Mouse (Mus musculus): ENCODE data around the gene Agpat2.

Gene Agpat2

DNA sequence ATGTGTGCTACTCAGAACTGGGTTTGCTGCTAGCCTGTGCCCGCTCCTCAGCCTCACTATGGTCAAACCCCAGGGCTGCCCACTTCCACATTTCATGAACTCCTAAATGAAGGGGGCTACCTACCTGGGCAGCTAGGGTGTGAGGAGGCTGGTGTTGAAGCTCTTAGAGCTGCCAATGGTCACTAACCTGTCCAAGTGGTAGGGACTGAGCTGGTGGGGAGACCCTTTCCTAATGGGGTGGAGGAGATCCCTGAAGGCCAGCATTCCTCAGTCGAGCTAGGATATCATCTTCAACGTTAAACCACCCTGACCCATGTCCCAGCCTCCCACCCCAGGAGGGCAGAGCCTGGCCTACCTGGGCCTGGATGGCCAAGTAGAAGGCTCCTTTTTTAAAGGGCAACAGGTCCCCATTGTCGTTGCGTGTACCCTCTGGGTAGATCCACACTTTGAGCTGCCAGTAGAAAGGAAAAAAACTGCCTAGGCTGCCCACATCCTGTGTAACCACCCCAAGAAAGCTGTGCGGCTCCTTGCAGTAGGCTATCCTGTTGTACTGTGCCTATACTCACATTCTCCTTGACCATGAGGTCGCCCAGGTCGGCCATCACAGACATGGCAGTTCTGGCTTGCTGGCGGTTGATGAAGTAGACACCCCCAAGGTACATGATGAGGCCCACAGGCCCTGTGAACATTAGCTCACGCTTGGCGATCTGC is 8.3 kb downstream of the Agpat2 start:
- no peak for DNase-seq (ENCODE audit: low spot score in 2 of 2)

DNA sequence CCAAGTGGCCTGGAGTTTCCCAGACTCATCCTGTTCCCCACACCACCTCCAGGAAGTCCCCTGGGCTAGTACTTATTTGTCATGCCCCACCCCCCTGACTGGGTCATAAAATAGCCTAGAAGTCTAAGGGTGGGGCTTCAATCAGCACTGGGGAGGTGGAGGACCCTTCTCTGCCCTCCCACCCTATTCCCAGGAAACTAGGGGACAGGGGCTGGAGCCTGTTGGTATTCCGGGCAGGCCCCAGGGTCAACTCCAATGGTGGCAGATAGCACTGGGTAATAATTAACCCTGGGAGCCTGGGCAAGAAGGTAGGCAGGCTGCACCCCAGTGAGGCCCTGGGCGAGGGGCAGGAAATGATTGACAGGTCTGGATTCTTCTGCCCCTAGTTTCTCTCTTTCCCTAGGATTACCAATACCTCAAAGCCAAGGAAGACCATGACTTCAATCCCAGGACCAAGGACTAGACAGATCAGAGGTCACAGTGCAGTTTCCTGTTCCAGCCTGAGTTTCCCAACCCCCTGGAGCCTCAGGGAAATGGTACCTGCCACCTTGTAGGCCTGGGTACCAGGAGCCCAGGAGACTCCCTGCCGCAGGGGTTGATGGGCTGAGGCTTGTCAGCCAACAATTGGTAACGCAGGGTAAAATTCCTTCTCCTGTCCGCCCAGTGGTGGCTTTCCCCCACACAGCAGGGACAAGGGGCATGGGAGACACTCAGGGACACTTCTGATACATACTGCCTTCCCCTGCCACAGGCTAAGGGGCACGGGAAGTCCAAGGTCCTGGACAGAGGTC is 9.1 kb downstream of the Agpat2 start:
- no peak for DNase-seq (ENCODE audit: low spot score in 2 of 2)

DNA sequence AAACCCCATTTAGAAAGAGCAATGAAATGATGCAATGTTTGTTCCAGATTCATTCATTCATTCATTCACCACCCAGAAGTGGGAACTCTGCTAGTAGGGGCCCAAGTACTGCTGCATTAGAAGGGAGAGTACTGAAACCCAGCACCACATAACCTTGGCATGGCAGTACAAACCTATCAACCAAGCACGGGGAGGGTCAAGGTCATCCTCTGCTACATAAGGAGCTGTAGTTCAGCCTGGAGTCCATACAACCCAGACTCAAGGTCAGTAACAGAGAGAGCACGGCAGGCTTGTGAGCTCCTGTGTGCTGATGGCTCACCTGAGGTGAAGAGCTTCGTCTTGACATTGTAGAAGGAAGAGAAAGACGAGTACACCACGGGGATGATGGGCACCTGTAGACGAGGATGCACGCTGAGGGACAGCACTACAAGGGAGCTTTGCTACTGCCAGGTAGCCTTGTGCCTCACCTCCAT is 9.7 kb downstream of the Agpat2 start:
- DNase-seq (ENCODE audit: low spot score in 2 of 2), result no peak

DNA sequence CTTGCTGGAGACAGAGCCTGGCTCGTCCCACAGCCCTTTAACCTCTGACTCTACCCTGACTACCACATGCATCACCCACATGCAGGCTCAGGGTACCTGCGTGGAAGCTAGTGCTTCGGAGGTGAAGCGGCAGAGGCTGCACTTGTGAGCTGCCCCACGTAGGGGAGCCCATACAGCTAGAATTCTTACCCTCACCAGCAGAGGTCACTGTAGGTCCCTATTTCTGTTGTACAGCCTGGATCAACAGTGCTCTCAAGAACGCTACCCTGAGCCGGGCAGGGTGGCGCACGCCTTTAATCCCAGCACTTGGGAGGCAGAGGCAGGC is 10.2 kb downstream of the Agpat2 start:
- DNase-seq (ENCODE audit: low spot score in 2 of 2), result peak; percentile 67 to 83

DNA sequence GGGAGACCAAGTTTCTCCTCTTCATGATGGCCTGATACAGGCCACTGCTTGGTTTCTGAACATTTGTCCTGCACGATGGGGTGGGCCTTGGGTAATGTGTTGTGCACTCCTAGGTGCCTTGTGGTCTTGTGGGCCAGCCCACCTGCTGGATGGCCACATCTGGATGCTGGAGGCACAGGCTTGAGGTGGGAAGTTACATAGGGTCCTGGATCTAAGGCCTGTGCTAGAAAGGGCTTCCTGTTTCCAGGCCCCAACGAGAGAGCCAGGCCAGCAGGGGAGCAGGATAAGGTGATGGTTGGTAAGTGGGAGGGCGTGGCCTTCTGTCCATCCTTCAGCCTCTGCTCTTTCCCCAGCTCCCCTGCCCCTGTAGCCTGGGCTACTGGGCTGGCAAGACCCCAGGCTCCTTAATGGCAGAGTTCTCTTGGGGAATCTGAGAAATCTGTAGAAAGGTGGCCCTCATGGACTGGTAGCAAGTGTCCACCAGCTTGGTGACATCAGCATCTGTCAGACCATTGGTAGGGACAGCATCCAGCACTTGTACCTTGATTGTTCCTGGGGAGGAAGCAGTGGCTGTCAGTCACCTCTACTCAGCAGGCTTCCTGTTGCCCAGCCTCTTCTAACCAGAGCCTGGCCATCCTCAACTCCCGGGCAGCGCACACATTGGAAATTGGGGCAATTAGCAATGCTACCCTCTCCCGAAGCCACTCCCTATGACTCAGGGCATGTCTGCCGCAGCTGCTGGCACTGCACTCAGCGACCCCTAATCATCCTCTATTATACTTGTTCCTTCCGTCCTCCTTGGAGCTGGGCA is 10.8 kb downstream of the Agpat2 start:
- no peak for DNase-seq (ENCODE audit: low spot score in 2 of 2)

DNA sequence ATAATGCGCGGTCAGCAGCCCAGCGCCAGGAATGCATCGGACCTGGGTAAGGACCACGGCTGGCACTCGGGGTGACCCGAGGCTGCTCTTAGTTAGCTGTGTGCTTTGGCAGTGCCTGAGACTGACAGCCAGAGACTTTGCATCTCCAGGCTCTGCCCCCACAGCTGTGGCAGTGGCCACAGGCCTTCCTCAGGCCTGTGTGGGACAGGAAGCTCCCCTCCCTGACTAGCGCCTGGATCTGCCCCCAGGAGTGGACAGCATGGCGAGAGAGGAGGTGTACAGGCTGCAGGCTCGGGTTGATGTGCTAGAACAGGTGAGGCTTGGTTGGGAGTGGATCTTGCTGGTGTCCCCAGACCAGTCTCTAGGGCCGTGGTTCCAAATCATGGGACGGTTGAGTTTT is 12.8 kb downstream of the Agpat2 start:
- DNase-seq (ENCODE audit: low spot score in 2 of 2), result no peak

DNA sequence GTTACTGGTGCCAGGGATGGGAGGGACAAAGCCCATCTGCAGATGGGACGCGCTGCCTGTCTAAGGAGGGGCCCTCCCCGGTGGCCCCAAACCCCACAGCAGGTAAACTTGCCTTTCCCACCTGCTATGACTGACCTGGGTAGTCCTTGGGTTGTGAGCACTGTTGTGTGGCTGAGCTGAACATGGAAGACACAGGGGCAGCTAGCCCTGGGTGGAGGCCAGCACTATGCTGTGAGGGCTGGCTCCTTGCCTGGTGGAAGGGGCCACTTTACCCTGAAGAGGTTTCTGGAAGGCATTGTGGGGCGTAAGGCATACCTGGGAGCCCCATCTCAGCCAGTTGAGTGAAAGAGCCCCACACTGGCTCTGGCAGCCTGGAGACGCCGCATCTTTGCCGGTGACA is 13.3 kb downstream of the Agpat2 start:
- no peak for DNase-seq (ENCODE audit: low spot score in 2 of 2)

DNA sequence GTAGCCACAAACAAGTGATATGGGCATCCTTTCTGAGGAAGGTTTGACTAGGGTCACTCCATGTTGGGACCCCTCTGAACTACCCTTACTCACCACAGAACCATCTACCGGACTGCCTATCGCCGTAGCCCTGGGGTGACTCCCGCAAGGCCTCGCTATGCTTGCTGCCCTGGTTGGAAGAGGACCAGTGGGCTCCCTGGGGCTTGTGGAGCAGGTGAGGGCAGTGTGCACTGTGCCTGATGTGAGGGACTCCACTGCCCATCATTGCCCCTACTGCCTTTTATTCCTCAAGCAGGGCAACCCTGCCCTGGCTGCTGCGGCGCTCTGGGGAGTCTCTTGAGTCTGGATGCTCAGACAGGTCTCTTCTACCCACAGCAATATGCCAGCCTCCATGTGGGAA is 13.9 kb downstream of the Agpat2 start:
- no peak for DNase-seq (ENCODE audit: low spot score in 2 of 2)

DNA sequence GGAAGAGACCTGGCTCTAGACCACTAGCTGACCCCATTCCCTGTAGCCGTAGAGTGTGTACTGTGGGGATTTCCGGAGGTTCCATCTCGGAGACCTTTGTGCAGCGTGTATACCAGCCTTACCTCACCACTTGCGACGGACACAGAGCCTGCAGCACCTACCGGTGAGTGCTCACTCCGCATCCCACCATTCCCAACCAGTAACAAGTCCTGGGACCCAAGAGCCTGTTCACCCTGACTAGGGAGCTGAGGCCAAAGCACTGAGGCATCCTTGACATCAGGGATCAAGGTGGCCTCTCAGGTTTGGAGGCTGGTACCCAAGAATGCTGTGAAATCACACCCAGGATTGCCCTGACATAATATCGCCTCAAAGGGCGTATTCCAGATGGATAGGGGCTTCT is 14.9 kb downstream of the Agpat2 start:
- DNase-seq (ENCODE audit: low spot score in 2 of 2), result no peak

DNA sequence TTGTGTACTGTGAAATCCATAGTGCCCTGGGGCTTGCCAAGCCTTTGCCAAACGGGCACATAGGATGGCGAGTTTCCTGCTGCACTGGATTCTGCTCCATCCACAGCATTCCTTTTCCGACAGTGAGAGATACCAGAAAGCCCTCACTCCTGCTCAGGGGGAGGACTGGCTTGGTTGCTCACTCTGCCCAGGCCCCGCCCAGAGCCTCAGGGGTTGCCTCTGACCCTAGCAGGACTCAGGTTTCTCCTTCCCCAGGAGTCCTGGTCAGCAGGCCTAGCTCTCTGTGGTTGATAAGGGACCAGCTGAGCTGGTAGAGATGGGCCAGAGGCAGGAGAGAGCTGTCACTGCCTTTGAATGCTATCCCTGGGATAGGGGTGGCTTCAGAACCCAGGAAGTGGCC is 15.6 kb downstream of the Agpat2 start:
- no peak for DNase-seq (ENCODE audit: low spot score in 2 of 2)

DNA sequence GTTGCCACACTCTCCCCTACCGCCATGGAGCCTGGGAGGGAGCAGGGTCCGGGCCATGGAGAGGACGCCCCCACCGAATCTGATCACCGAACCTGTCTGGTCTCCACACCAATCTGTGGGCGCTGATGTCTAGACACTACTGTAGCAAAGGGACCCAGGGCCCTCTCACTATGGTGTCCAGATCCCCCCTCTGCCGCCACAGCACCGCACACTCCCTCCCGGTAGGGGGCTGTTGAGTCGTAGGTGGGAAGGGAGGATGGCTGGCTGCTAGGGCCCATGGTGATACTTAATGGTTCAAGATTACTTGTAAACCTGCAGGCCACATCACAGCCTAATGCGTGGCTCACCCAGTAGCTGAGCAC is 17.2 kb downstream of the Agpat2 start:
- DNase-seq (ENCODE audit: low spot score in 2 of 2), result no peak

DNA sequence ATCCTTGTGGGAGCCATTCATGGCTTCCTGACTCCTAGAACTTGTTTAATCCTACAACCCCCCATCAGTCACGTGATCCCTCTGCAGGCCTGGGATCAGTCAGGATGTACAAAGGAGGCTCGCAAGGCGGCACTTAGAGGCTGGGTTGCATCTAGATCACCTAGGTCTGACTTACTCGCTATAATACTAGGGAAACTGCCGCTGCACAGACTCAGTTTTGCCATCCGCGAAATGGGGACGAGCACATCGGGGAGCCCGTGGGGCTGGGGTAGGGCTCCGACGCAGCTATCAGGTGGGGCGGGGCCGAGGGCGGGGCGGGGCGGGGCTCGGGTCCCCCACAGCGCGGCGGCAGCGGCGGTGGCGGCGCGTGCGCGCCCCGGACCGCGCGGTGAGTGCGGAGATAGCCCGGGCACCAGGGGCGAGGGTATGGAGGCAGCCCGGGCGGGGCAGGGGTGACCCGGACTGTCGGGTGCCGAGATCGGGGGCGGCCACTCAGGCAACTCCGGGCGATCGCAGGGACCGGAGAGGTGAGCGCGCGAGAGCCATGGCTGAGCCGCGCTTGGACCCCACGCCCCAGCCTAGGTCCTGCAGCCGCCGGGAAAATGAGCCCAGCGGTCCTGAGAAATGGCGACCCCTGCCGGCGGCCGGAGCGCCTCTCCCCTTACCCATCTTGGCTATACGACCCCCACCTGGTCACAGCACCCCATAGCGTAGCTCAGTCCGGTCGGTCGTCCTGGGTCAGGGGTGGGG is 17.7 kb downstream of the Agpat2 start, which contains the start of gene Gm20532:
Gm20532 (plus strand) TSS at position 346 of the 750 bp plus-strand sequence.
- peak; percentile 59 to 84 for DNase-seq (ENCODE audit: low spot score in 2 of 2)

DNA sequence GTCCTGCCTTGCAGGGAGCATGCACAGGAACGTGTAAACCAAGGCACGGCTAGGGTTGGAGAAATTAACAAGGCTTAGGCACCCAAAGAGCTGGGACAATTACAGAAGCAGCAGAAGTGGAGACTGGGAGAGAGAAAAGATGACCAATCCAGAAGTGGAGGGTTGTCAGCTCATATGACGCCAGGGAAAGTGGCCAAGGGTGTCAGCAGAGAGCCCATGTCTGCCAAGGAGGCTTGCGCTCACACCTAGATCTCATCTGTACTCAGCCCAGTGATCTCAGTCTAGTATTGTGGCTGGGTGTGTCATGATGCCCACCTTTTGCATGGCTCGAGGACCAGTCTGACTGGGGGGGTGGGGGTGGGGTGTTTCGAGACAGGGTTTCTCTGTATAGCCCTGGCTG is 18.5 kb downstream of the Agpat2 start:
- DNase-seq (ENCODE audit: low spot score in 2 of 2), result no peak

DNA sequence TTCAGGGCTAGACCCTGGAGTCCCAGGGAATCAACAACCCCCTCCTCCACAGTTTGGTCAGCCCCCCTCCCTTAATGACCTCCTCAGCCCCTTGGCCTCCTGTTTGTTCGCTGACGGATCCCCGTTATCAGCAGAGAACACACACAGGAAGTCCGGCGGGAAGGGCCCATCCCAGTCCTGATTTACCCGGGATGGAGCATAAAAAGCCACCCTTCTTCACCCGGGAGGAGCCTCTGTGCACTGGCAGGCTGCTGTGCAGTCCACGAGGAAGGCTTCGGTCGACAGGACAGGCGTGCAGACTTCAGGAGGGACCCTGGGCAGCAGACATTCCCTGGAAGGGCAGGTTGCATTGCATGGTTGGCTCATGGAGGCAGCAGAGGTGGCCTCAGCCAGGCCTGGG is 20.6 kb downstream of the Agpat2 start:
- DNase-seq (ENCODE audit: low spot score in 2 of 2), result no peak

DNA sequence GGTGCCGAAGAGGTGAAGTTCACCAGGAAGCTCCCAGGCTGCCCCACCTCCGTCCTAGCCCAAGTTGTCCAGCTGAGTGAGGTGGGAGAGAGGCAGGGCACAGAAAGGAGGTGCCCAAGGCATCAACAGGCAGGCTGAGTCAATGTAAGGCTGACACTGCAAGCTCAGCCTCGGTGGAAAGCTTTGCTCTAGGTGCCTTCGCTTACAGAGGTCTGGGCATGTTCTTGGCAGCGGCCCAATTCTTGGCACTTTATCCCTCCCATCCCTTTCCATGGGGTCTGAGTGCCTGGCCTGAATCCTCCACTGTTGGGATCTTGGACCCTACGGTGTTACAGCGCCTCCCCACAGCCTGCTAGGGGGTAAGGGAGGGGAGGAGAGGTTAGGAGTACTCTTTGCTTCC is 21.5 kb downstream of the Agpat2 start:
- no peak for DNase-seq (ENCODE audit: low spot score in 2 of 2)

DNA sequence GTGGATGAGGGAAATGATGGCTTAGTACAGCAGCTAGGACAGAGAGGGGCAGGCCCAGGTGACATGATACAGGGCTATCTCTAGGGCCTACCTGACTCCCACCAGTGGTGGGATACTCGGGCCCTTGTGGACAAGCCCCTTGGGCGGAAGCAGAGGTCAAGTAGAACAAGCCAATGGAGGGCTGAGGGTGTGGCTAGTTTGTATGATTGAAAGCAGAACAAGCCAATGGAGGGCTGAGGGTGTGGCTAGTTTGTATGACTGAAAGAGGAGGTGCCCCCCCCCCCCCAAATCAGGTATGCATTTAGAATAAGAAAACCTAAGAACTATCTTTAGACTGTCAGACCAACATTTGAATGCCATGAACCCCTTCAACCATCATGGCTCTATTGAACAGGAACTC is 22.0 kb downstream of the Agpat2 start:
- no peak for DNase-seq (ENCODE audit: low spot score in 2 of 2)

DNA sequence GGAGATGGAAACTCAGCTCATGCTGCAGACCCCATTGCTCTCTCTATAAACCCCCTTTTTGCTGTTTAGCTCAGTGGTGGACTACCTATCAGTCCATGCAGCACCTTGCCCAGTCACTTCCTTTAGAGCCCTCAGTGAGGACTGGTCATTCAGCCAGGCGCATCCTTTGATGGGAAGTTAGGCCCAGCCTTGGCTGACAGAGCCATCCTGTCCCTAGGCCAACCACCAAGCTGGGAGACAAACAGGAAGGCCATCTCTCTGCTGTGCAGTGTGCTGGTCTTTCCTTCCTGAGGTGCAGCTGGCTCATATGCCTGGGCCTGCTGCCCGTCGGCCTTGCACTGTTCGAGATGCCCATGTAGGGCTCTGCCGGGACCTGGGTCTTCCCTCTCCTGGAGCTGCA is 23.5 kb downstream of the Agpat2 start:
- DNase-seq (ENCODE audit: low spot score in 2 of 2), result no peak

DNA sequence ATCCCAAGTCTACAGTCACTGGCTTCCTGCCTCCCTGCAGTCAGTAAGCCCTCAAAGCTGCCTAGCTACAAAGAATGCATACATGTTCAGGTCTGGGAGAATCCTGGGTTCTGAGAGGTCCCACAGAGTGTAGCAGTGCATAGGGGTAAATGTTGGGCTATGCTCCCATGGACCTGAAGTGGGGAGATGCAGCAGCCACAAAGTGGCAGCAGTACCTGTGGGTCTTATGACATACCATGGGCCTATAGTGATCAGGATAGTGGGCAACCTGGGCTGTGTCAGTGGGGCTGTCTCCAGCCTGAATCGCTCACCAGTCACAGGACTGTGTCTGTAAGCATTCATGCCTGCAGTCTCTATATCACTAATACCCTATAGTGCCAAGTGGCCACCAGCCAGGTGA is 24.5 kb downstream of the Agpat2 start, which contains the start of gene Egfl7:
Egfl7 (plus strand) TSS at position 301 of the 400 bp plus-strand sequence.
- DNase-seq (ENCODE audit: low spot score in 2 of 2), result no peak

DNA sequence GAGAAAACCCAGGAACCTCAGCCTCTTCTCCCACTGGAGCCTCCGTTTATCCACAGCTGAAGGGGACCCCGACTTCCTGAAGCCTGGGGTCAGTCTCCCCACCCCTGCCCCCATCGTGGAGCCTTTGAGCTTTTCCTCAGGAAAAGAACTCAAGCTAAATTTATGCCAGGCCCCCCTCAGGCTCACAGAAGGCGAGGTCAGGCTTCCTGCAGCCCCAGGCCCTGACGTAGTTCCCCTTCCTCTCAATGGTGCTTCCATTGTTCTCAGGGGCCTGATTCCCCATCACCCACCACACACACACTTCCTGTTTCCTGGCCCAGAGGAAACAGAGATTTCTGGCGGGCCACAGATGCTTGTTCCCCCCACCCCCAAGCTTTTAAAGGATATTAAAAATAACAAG is 25.8 kb downstream of the Agpat2 start:
- no peak for DNase-seq (ENCODE audit: low spot score in 2 of 2)

DNA sequence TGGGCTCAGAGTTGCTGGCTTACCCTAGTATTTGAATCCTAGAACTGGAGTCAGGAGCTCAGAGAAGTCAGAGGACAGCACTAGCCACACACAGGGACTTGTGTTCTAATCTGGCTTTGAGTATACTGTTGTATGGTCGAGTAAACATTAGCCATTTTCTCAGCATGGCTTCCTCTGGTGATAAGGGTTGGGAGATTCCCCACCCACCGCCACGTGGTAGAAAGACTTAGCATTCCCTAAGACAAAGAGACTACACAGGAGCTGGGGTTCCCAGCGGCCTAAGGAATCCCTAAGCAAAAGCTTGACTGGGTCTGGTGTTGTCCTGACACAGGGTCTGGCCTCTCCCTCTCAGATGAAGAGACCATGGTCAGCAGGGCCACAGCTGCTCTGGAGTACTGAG is 27.8 kb downstream of the Agpat2 start:
- no peak for DNase-seq (ENCODE audit: low spot score in 2 of 2)

DNA sequence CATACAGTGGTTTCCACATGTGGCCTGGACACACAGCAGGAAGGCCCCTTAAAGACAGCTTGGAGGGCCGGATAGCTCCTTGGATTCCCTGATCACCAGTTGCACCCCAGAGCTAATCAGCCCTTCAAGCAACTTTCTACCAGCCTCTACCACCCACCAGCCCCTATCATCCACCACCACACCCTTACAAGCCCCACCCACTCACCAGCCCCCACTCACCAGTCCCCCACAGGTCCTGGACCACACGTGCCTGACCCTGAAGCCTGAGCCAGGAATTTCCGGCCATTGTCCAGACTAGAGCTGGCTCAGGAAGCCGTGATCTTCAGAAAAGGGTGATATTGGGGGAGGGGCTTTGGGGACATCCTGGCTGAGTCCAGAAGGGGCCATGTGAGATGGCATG is 28.4 kb downstream of the Agpat2 start:
- no peak for DNase-seq (ENCODE audit: low spot score in 2 of 2)

DNA sequence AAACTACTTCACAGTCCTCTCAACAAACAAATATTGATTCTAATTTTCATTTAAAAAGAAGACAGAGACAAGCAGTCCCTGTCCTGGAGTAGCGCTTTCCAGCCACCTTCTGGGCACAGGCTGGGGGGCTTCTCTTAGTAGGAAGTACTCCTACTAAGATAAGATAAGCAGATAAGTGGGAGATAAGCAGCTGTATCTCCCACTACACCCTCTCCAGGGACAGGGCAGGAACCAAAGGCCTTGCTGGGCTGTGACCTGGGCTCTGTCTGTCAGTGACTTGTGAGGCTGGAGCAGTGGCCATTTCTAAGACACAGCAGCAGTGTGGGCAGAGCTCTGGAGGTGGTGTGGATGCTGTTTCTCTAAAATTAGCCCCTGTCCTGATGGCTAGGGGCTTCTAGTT is 28.8 kb downstream of the Agpat2 start:
- no peak for DNase-seq (ENCODE audit: low spot score in 2 of 2)

Measured in spleen, postnatal 4 days (tissue).